16 mouse cellular contexts compared by ENCODE assay signal in the genomic region with DNA sequence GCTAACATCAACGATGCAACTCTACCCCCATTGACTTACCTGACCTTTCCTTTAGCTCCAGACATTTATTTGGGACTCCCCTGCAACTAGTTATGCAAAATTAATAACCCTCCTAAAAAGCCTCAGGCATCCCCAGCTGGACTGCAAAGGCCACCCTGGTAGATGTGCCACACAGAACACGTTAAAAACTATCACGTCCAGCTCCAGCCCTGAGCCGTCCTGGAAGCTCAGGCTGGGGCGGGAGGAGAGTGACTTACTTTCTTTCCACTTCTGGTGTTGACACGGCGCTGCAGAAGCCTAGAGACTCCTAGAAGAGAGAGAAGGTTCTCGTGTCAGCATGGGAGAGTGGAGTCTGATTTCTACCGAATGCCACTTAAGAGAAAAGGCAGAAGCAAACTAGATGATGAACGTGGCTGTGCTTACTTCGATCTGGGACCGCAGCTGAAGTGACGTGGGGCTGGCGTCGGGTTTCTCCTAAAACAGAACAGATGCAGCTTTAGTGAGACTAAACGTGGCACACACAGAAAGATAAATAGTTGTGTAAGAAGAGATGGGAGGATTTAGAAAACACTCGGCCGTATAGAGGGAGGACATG.
DNase-seq lines count a peak whose midpoint lies in the region; ATAC-seq and TF ChIP-seq lines count a peak whose summit lies in the region.
"Had no signal": no experiment of that assay in that cellular context is flagged by ENCODE, and none has a peak within 500 bp of the region (broad histone marks: within the 10 kb centered on the region; RNA-seq: fewer than 3 reads in every experiment).

No protein-coding gene starts in this region.

- TF ChIP-seq CTCF in intestine, postnatal 0 days (IDR thresholded peaks at IDR 0.05; ENCODE audit: low read depth): no peak

- no peak for DNase-seq in frontal cortex, postnatal 36 days (ENCODE audit: low spot score in 2 of 2)
- DNase-seq in intestine, embryonic 14.5 days (ENCODE audit: low spot score): no peak
- DNase-seq in left cerebral cortex, adult 11 months (ENCODE audit: low spot score): no peak
- DNase-seq in spleen, postnatal 10 days (ENCODE audit: low spot score in 2 of 2): no peak
- DNase-seq: adrenal gland, adult 2 months; cerebellum, adult 9-11 months; kidney, adult 9 months; layer of hippocampus, adult 9-11 months; lung, adult 2 months; right cerebral cortex, postnatal 25 days had no signal

- no peak overlapping the region for H3K4me3 ChIP-seq in intestine, embryonic 14.5 days (ENCODE audit: low read depth, low read length)
- no peak overlapping the region for H3K4me3 ChIP-seq in intestine, postnatal 0 days (ENCODE audit: low read depth, low read length)
- peak overlapping the region; percentile 22 for H3K4me3 ChIP-seq in embryonic facial prominence, embryonic 15.5 days (replicated peaks)
- no peak overlapping the region for H3K4me3 ChIP-seq in stomach, embryonic 15.5 days (replicated peaks)
- H3K4me3 ChIP-seq: erythroblast, embryonic 14.5 days; megakaryocyte, embryonic 14.5 days had no signal

- H3K9ac ChIP-seq in intestine, embryonic 14.5 days (ENCODE audit: low read length): no peak overlapping the region
- H3K9ac ChIP-seq in intestine, postnatal 0 days (ENCODE audit: low read depth, low read length): no peak overlapping the region
- H3K9ac ChIP-seq in embryonic facial prominence, embryonic 15.5 days: 0 out of 2 replicates have a peak overlapping the region, but pooled peaks have one; percentile 5
- no peak overlapping the region for H3K9ac ChIP-seq in stomach, embryonic 15.5 days

- peak overlapping the region; percentile 47; the same call in 1 of the 2 replicates for H3K27ac ChIP-seq in intestine, embryonic 14.5 days (ENCODE audit: low read depth)
- no peak overlapping the region for H3K27ac ChIP-seq in intestine, postnatal 0 days (ENCODE audit: low read depth, low read length)
- peak overlapping the region; percentile 84 for H3K27ac ChIP-seq in embryonic facial prominence, embryonic 15.5 days (replicated peaks)
- peak overlapping the region; percentile 65; the same call in 1 of the 2 replicates for H3K27ac ChIP-seq in stomach, embryonic 15.5 days

- H3K27me3 ChIP-seq in intestine, embryonic 14.5 days (replicated peaks; ENCODE audit: control insufficient read depth, insufficient read depth, low read length): no peaks in the 10 kb centered on the region
- H3K27me3 ChIP-seq in intestine, postnatal 0 days (replicated peaks; ENCODE audit: control insufficient read depth, insufficient read depth, low read length): no peaks in the 10 kb centered on the region
- H3K27me3 ChIP-seq in embryonic facial prominence, embryonic 15.5 days: no peaks in the 10 kb centered on the region
- no peaks in the 10 kb centered on the region for H3K27me3 ChIP-seq in stomach, embryonic 15.5 days (replicated peaks)

- 0 out of 2 replicates have a peak, but pooled peaks cover 5% of the 10 kb centered on the region for H3K36me3 ChIP-seq in intestine, embryonic 14.5 days (ENCODE audit: control insufficient read depth, insufficient read depth, low read length)
- peaks cover 5% of the 10 kb centered on the region; the same call in 1 of the 2 replicates for H3K36me3 ChIP-seq in intestine, postnatal 0 days (ENCODE audit: control insufficient read depth, insufficient read depth)
- H3K36me3 ChIP-seq in embryonic facial prominence, embryonic 15.5 days: no peaks in the 10 kb centered on the region
- H3K36me3 ChIP-seq in stomach, embryonic 15.5 days: peaks cover 7% of the 10 kb centered on the region; the same call in 1 of the 2 replicates

- H3K4me1 ChIP-seq in intestine, embryonic 14.5 days (replicated peaks; ENCODE audit: control insufficient read depth, insufficient read depth, low read length): peaks cover 20% of the 10 kb centered on the region; the same call in 1 of the 2 replicates
- peaks cover 5% of the 10 kb centered on the region; the same call in 1 of the 2 replicates for H3K4me1 ChIP-seq in intestine, postnatal 0 days (replicated peaks; ENCODE audit: control insufficient read depth, insufficient read depth, low read length)
- peaks cover 38% of the 10 kb centered on the region for H3K4me1 ChIP-seq in embryonic facial prominence, embryonic 15.5 days
- 0 out of 2 replicates have a peak, but pooled peaks cover 8% of the 10 kb centered on the region for H3K4me1 ChIP-seq in stomach, embryonic 15.5 days
- H3K4me1 ChIP-seq: megakaryocyte, embryonic 14.5 days had no signal

- H3K9me3 ChIP-seq in intestine, embryonic 14.5 days (ENCODE audit: control insufficient read depth, low read length): no peaks in the 10 kb centered on the region
- H3K9me3 ChIP-seq in intestine, postnatal 0 days (ENCODE audit: control insufficient read depth): no peaks in the 10 kb centered on the region
- H3K9me3 ChIP-seq in embryonic facial prominence, embryonic 15.5 days (replicated peaks): no peaks in the 10 kb centered on the region
- no peaks in the 10 kb centered on the region for H3K9me3 ChIP-seq in stomach, embryonic 15.5 days
- H3K9me3 ChIP-seq: megakaryocyte, embryonic 14.5 days had no signal

- ATAC-seq in frontal cortex, adult (ENCODE audit: low TSS enrichment): peak; percentile 28; the same call in 1 of the 2 replicates
- no peak for ATAC-seq in intestine, embryonic 14.5 days (replicated peaks; ENCODE audit: low FRiP score, low TSS enrichment, low read depth)
- ATAC-seq in intestine, postnatal 0 days: no peak
- peak; percentile 44 for ATAC-seq in embryonic facial prominence, embryonic 15.5 days (ENCODE audit: insufficient number of reproducible peaks, low FRiP score, low TSS enrichment, low read depth)
- no peak for ATAC-seq in stomach, embryonic 15.5 days (ENCODE audit: insufficient read depth, low FRiP score, low read depth)

- WGBS in intestine, embryonic 14.5 days: 27% methylated on average over 18 of the region's 18 CpGs
- 54% methylated on average over 18 of the region's 18 CpGs for WGBS in intestine, postnatal 0 days
- WGBS in embryonic facial prominence, embryonic 15.5 days: 25% methylated on average over 18 of the region's 18 CpGs
- WGBS in stomach, embryonic 15.5 days: 30% methylated on average over 18 of the region's 18 CpGs

- H3K4me2 ChIP-seq in intestine, embryonic 14.5 days (ENCODE audit: low read length): peak overlapping the region; percentile 18
- no peak overlapping the region for H3K4me2 ChIP-seq in intestine, postnatal 0 days (replicated peaks; ENCODE audit: low read depth)
- peak overlapping the region; percentile 32 for H3K4me2 ChIP-seq in embryonic facial prominence, embryonic 15.5 days (replicated peaks)
- H3K4me2 ChIP-seq in stomach, embryonic 15.5 days: 0 out of 2 replicates have a peak overlapping the region, but pooled peaks have one; percentile 13

Comparison
In these comparisons a context has a peak if more than half of its experiments do, and no peak if none do; other contexts are left out.
1. ATAC-seq: peak in frontal cortex, adult (single experiment) and embryonic facial prominence, embryonic 15.5 days (single experiment); none in intestine, embryonic 14.5 days (single experiment), intestine, postnatal 0 days (single experiment) and stomach, embryonic 15.5 days (single experiment).